In the genomic region with DNA sequence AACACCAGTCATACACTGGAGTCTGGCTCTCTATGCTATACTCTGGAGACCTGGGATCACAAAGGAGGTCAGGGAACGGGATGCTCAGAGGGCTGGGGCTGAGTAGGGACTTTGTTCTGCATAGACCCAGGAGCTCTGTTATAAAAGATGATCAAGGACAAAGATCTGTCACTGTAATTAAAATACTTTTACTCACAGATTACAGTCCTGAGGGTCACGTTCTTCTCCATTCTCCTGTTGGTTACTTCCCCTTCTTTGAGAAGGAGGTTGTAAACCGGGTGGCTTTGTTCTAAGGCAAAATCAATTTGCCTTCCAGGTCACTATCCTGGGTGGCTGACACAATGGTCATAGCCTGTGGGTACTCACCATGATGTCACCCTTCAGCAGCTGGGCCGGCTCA, we compare ENCODE assay signal across 24 mouse cellular contexts.
A peak's percentile ranks its signal among the peaks of the same experiment; 100 is the strongest.
DNase-seq lines count a peak whose midpoint lies in the region; ATAC-seq and TF ChIP-seq lines count a peak whose summit lies in the region.
"Had no signal": no experiment of that assay in that cellular context is flagged by ENCODE, and none has a peak within 500 bp of the region (broad histone marks: within the 10 kb centered on the region; RNA-seq: fewer than 3 reads in every experiment).

No protein-coding gene starts in this region.

- WGBS in forebrain, embryonic 12.5 days, result 32% methylated on average over 4 of the region's 4 CpGs
- 35% methylated on average over 4 of the region's 4 CpGs for WGBS in forebrain, embryonic 11.5 days

- no peak for TF ChIP-seq CTCF in embryonic fibroblast, embryonic 13.5 days (IDR thresholded peaks at IDR 0.05; ENCODE audit: borderline replicate concordance, insufficient read depth, low read length)

- peaks cover 6% of the 10 kb centered on the region for H3K4me1 ChIP-seq in forebrain, embryonic 12.5 days
- H3K4me1 ChIP-seq in forebrain, embryonic 11.5 days (replicated peaks; ENCODE audit: control insufficient read depth, insufficient read depth, low read length), result no peaks in the 10 kb centered on the region
- peaks cover 8% of the 10 kb centered on the region; the same call in 1 of the 2 replicates for H3K4me1 ChIP-seq in embryonic fibroblast, embryonic 13.5 days (ENCODE audit: control insufficient read depth, insufficient read depth, low read length)
- H3K4me1 ChIP-seq: forebrain, embryonic 15.5 days had no signal

- no peak overlapping the region for H3K27ac ChIP-seq in forebrain, embryonic 12.5 days
- H3K27ac ChIP-seq in forebrain, embryonic 11.5 days (ENCODE audit: low read depth, low read length), result no peak overlapping the region
- H3K27ac ChIP-seq in embryonic fibroblast, embryonic 13.5 days (ENCODE audit: insufficient read depth, low read length), result peak overlapping the region; percentile 16; the same call in 1 of the 2 replicates
- H3K27ac ChIP-seq: embryonic facial prominence, embryonic 13.5 days; embryonic facial prominence, embryonic 15.5 days; forebrain, embryonic 13.5 days; forebrain, embryonic 15.5 days had no signal

- no peak overlapping the region for H3K4me2 ChIP-seq in forebrain, embryonic 12.5 days
- H3K4me2 ChIP-seq in forebrain, embryonic 11.5 days (ENCODE audit: low read depth, low read length, severe bottlenecking), result no peak overlapping the region
- H3K4me2 ChIP-seq: embryonic facial prominence, embryonic 13.5 days; embryonic facial prominence, embryonic 15.5 days; forebrain, embryonic 13.5 days; forebrain, embryonic 15.5 days had no signal

- H3K9me3 ChIP-seq in forebrain, embryonic 12.5 days, result no peaks in the 10 kb centered on the region
- no peaks in the 10 kb centered on the region for H3K9me3 ChIP-seq in forebrain, embryonic 11.5 days (ENCODE audit: control insufficient read depth, low read length)
- H3K9me3 ChIP-seq: embryonic facial prominence, embryonic 13.5 days; embryonic facial prominence, embryonic 15.5 days; forebrain, embryonic 13.5 days; forebrain, embryonic 15.5 days had no signal

- H3K4me3 ChIP-seq in forebrain, embryonic 12.5 days (replicated peaks), result no peak overlapping the region
- no peak overlapping the region for H3K4me3 ChIP-seq in forebrain, embryonic 11.5 days (ENCODE audit: low read depth, low read length)
- H3K4me3 ChIP-seq in embryonic fibroblast, embryonic 13.5 days (ENCODE audit: insufficient read depth, low read length), result no peak overlapping the region
- H3K4me3 ChIP-seq: embryonic facial prominence, embryonic 13.5 days; embryonic facial prominence, embryonic 15.5 days; forebrain, embryonic 13.5 days; forebrain, embryonic 15.5 days had no signal

- H3K27me3 ChIP-seq in forebrain, embryonic 12.5 days, result no peaks in the 10 kb centered on the region
- H3K27me3 ChIP-seq in forebrain, embryonic 11.5 days (ENCODE audit: control insufficient read depth, insufficient read depth, low read length), result no peaks in the 10 kb centered on the region
- H3K27me3 ChIP-seq: embryonic facial prominence, embryonic 13.5 days; embryonic facial prominence, embryonic 15.5 days; forebrain, embryonic 13.5 days; forebrain, embryonic 15.5 days had no signal

- no peak for TF ChIP-seq POLR2A in embryonic fibroblast, embryonic 13.5 days (IDR thresholded peaks at IDR 0.05; ENCODE audit: low read depth, low read length)

- ATAC-seq in forebrain, embryonic 12.5 days (ENCODE audit: low FRiP score), result 0 out of 2 replicates have a peak, but pooled peaks have one; percentile 25
- no peak for ATAC-seq in forebrain, embryonic 11.5 days (replicated peaks; ENCODE audit: low FRiP score)
- ATAC-seq: CD4-positive, CD25-positive, alpha-beta regulatory T cell, adult 4 months; forebrain, embryonic 13.5 days; forebrain, embryonic 15.5 days; forebrain, postnatal 0 days had no signal

- DNase-seq in forebrain, embryonic 11.5 days (ENCODE audit: low spot score), result no peak
- DNase-seq in 3T3-L1 (ENCODE audit: low read depth, low spot score), result peak; percentile 25
- DNase-seq in retina, postnatal 1 day, result peak; percentile 90
- no peak for DNase-seq in cerebellum, postnatal 14 days
- no peak for DNase-seq in frontal cortex, postnatal 25 days (ENCODE audit: low spot score in 2 of 2)
- no peak for DNase-seq in spleen, postnatal 4 days (ENCODE audit: low spot score in 2 of 2)
- DNase-seq: adrenal gland, adult 2 months; adrenal gland, postnatal 10 days; adrenal gland, postnatal 25 days; cerebellum, adult 11 months; cerebellum, adult 2 months; cerebellum, adult 9-10 months; cerebellum, postnatal 10 days; cerebellum, postnatal 36 days; embryo, embryonic 11 days; forebrain, postnatal 0 days had no signal

- no peaks in the 10 kb centered on the region for H3K36me3 ChIP-seq in forebrain, embryonic 12.5 days (replicated peaks)
- H3K36me3 ChIP-seq in forebrain, embryonic 11.5 days (ENCODE audit: control insufficient read depth, insufficient read depth, low read length), result no peaks in the 10 kb centered on the region
- H3K36me3 ChIP-seq: forebrain, embryonic 15.5 days; G1E had no signal

- H3K9ac ChIP-seq in forebrain, embryonic 12.5 days, result no peak overlapping the region
- H3K9ac ChIP-seq in forebrain, embryonic 11.5 days (ENCODE audit: low read length), result no peak overlapping the region
- H3K9ac ChIP-seq: embryonic facial prominence, embryonic 13.5 days; embryonic facial prominence, embryonic 15.5 days; forebrain, embryonic 13.5 days; forebrain, embryonic 15.5 days; forebrain, postnatal 0 days had no signal

Comparison
In these comparisons a context has a peak if more than half of its experiments do, and no peak if none do; other contexts are left out.
1. DNase-seq: peak in 3T3-L1 (single experiment) and retina, postnatal 1 day (single experiment); none in forebrain, embryonic 11.5 days (single experiment), cerebellum, postnatal 14 days (0 of 2), frontal cortex, postnatal 25 days (0 of 2) and spleen, postnatal 4 days (0 of 2).